Mouse (Mus musculus): ENCODE results near the gene 1700024G13Rik.

1700024G13Rik gene

DNA sequence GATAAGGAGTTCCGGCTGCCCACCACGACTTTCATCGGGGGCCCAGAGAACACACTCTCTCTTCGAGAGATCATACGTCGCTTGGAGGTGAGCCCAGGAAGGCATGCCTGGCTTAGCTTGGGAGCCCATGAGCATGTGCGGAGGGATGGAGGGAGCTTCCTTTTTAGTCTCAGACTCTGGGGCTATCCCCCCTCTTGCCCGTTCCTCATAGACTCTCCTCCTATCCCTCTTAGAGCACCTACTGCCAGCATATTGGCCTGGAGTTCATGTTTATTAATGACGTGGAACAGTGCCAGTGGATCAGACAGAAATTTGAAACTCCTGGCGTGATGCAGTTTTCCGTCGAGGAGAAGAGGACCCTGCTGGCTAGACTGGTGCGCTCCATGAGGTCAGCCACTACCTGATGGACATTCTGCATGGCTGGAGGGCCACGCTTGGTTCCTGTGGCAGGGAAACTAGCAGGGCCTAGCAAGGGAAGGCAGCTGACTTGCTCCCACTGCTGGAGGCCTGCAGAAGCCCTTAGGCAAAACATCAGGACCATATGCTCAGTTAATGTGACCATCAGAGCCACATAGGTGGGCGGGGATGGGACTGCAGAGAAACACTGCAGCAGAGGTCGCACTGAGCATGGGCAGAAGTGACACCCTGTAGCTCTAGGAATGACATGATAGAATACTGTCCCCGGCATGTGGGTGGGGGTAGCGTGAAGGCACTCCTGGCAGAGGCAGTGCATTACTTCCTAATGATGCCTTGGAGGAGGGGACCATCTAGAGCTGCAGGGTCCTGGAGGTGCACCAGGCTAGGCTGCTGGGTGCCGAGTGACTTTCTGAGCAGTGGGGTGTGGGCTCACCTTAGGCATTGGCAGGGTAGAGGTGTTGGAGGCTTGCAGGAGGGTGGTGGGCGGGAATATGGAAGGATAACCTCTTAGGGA, 55.4 kb downstream of the 1700024G13Rik start:
- no peak for DNase-seq (ENCODE audit: extremely low spot score, low read depth, low spot score)

DNA sequence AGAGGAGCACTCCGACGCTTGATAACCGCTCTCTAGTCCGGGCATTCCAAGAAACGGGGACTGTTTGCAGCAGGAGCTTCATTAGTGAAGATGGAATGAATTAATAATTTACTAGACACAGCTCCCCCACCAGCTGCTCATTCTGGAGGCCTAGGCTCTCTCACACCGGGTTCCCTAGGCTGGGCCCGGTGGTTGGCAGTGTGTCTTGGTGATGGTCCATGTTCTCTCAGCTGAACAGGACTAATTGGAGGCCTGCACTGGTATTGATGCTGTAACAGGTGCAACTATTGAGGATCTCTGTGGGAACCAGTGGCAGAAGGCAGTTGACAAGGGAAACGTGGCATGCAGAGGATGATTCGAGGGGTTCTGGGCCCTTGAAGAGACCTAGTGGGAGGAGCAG, 60.8 kb downstream of the 1700024G13Rik start:
- no peak for DNase-seq (ENCODE audit: extremely low spot score, low read depth, low spot score)
